Mouse (Mus musculus): ENCODE results near the gene Il12b. TPM values are rescaled to one million over a fixed set of nuclear protein-coding genes. Genes with fewer than 3 reads are reported as not detected.
"Not testable (repeated sequence)": the region's sequence is repeated elsewhere in the genome, so short reads cannot be mapped to it uniquely, and the experiment has no call there.

Gene Il12b
- polyA plus RNA-seq, 1 experiment, result 0.16 TPM

GRCm38 (mm10) chr11:44406457-44406856, 6.6 kb downstream of the Il12b start:
- no peak for DNase-seq (ENCODE audit: low read depth, low spot score)
- 66% methylated on average over 5 of the region's 5 CpGs for WGBS

- no peak for DNase-seq (ENCODE audit: low read depth, low spot score)
- 57% methylated on average over 5 of the region's 5 CpGs for WGBS
Measured at GRCm38 (mm10) chr11:44408626-44409025, 8.8 kb downstream of the Il12b start.

- DNase-seq (ENCODE audit: low read depth, low spot score), result no peak
- WGBS, result 29% methylated on average over 3 of the region's 3 CpGs
Measured at GRCm38 (mm10) chr11:44410413-44410812, 10.6 kb downstream of the Il12b start.

GRCm38 (mm10) chr11:44412276-44412675, 12.4 kb downstream of the Il12b start:
- no peak for DNase-seq (ENCODE audit: low read depth, low spot score)
- whole genome bisulfite sequencing, result 66% methylated on average over 8 of the region's 8 CpGs

- 88% methylated on average over 3 of the region's 3 CpGs for WGBS
- DNase-seq (ENCODE audit: low read depth, low spot score), result no peak
Measured at GRCm38 (mm10) chr11:44413371-44413770, 13.5 kb downstream of the Il12b start.

- DNase-seq (ENCODE audit: low read depth, low spot score), result no peak
- 91% methylated on average over 3 of the region's 3 CpGs for WGBS
Measured at GRCm38 (mm10) chr11:44414605-44415004, 14.7 kb downstream of the Il12b start.

- DNase-seq (ENCODE audit: low read depth, low spot score), result no peak
- 73% methylated on average over 1 of the region's 1 CpGs for WGBS
Measured at GRCm38 (mm10) chr11:44417403-44417802, 17.5 kb downstream of the Il12b start.

- DNase-seq (ENCODE audit: low read depth, low spot score), result no peak
- WGBS, result 63% methylated on average over 10 of the region's 10 CpGs
Measured at GRCm38 (mm10) chr11:44422337-44423111, 22.7 kb downstream of the Il12b start.

- 57% methylated on average over 6 of the region's 6 CpGs for WGBS
- DNase-seq (ENCODE audit: low read depth, low spot score), result no peak
Measured at GRCm38 (mm10) chr11:44423261-44423660, 23.4 kb downstream of the Il12b start.

GRCm38 (mm10) chr11:44423955-44424354, 24.1 kb downstream of the Il12b start:
- WGBS, result 76% methylated on average over 5 of the region's 5 CpGs
- no peak for DNase-seq (ENCODE audit: low read depth, low spot score)

GRCm38 (mm10) chr11:44425006-44425405, 25.1 kb downstream of the Il12b start:
- WGBS, result 34% methylated on average over 8 of the region's 8 CpGs
- DNase-seq (ENCODE audit: low read depth, low spot score), result no peak

GRCm38 (mm10) chr11:44425626-44426025, 25.8 kb downstream of the Il12b start:
- 64% methylated on average over 6 of the region's 6 CpGs for WGBS
- DNase-seq (ENCODE audit: low read depth, low spot score), result no peak

- DNase-seq (ENCODE audit: low read depth, low spot score), result no peak
- WGBS, result 72% methylated on average over 2 of the region's 2 CpGs
Measured at GRCm38 (mm10) chr11:44427951-44428350, 28.1 kb downstream of the Il12b start.

- DNase-seq (ENCODE audit: low read depth, low spot score), result no peak
- WGBS, result 86% methylated on average over 3 of the region's 3 CpGs
Measured at GRCm38 (mm10) chr11:44430036-44430435, 30.2 kb downstream of the Il12b start.

- DNase-seq (ENCODE audit: low read depth, low spot score), result no peak
- 90% methylated on average over 6 of the region's 6 CpGs for WGBS
Measured at GRCm38 (mm10) chr11:44437786-44438185, 37.9 kb downstream of the Il12b start.

GRCm38 (mm10) chr11:44451046-44451445, 51.2 kb downstream of the Il12b start:
- no peak for DNase-seq (ENCODE audit: low read depth, low spot score)

- WGBS, result 92% methylated on average over 5 of the region's 5 CpGs
- not testable (repeated sequence) for DNase-seq (ENCODE audit: low read depth, low spot score)
Measured at GRCm38 (mm10) chr11:44452016-44452415, 52.2 kb downstream of the Il12b start.

- DNase-seq (ENCODE audit: low read depth, low spot score), result peak; percentile 59
- 25% methylated on average over 2 of the region's 2 CpGs for WGBS
Measured at GRCm38 (mm10) chr11:44453423-44453822, 53.6 kb downstream of the Il12b start.

- DNase-seq (ENCODE audit: low read depth, low spot score), result no peak
- WGBS, result 29% methylated on average over 6 of the region's 6 CpGs
Measured at GRCm38 (mm10) chr11:44461493-44461892, 61.6 kb downstream of the Il12b start.
